Mouse (Mus musculus) neural tube, embryonic 14.5 days (tissue): Measurements from ENCODE around the gene Zfp449. TPM values are rescaled to one million over a fixed set of nuclear protein-coding genes. Genes with fewer than 3 reads are reported as not detected.

ENCODE experiments used
- ATAC-seq: fragments of 200-750 bp; cut with Nextera tagmentation; 2 replicates; pipeline ENCODE4 v1.8.0; 2017; ENCODE audit warnings: low read depth, mild to moderate bottlenecking, moderate TSS enrichment, moderate library complexity
- H3K27ac ChIP-seq: fragments of 300-500 bp; sonication (generic); 2 replicates; pipeline ENCODE4 v1.5.1; 2014; ENCODE audit warnings: low read depth, mild to moderate bottlenecking, control low read depth, low read length, moderate library complexity, mixed read lengths
- H3K27me3 ChIP-seq: fragments of 300-500 bp; sonication (generic); 2 replicates; pipeline ENCODE4 v1.6.1; 2014; ENCODE audit warnings: low read length; ENCODE audit not compliant: control insufficient read depth, insufficient read depth
- H3K36me3 ChIP-seq: fragments of 300-500 bp; sonication (generic); 2 replicates; pipeline ENCODE4 v1.6.1; 2014; ENCODE audit warnings: low read length, mixed read lengths; ENCODE audit not compliant: control insufficient read depth, insufficient read depth
- H3K4me1 ChIP-seq: fragments of 300-500 bp; sonication (generic); 2 replicates; pipeline ENCODE4 v1.6.1; 2014; ENCODE audit warnings: low read length; ENCODE audit not compliant: control insufficient read depth, insufficient read depth
- H3K4me2 ChIP-seq: fragments of 300-500 bp; sonication (generic); 2 replicates; pipeline ENCODE4 v1.6.1; 2014; ENCODE audit warnings: mild to moderate bottlenecking, low read depth, low read length, control low read depth
- H3K4me3 ChIP-seq: fragments of 300-500 bp; sonication (generic); 2 replicates; pipeline ENCODE4 v1.5.1; 2014; ENCODE audit warnings: low read depth, low read length, control low read depth, mixed read lengths
- H3K9ac ChIP-seq: fragments of 300-500 bp; sonication (generic); replicated peaks from 2 replicates; pipeline ENCODE4 v1.6.1; 2014; ENCODE audit warnings: low read depth, mild to moderate bottlenecking, control low read depth, low read length, mixed read lengths
- H3K9me3 ChIP-seq: fragments of 300-500 bp; sonication (generic); 2 replicates; pipeline ENCODE4 v1.6.1; 2016; ENCODE audit warnings: low read length; ENCODE audit not compliant: control insufficient read depth
- WGBS: fragments of 180-500 bp; shearing (Covaris S2); extraction: QIAGEN DNeasy Blood & Tissue Kit; methylation state at CpG from one replicate; pipeline ENCODE4 v1.1.7; 2014; 5-methylcytosine and 5-hydroxymethylcytosine counted together
- polyA plus RNA-seq: library from polyadenylated mRNA; unstranded; fragments of >200 nt; fragmentation: Nextera tagmentation; extraction: Ambion mirVana; gene quantifications from 2 replicates; pipeline ENCODE4 v1.2.1, GENCODE M21; 2014

Zfp449 gene
- polyA plus RNA-seq: 6.9 and 8.5 TPM in 2 replicates

GRCm38 (mm10) chrX:56346176-56346931 lies at the start of gene Zfp449:
Gene Zfp449, plus strand, starts transcription at chrX:56346400.
- Histone ChIP-seq H3K36me3 (no peaks in the 10 kb centered on the region), H3K4me2 (peak within 1 kb of the TSS; percentile 46), H3K27me3 (no peaks in the 10 kb centered on the region), H3K4me1 (no peaks in the 10 kb centered on the region), H3K4me3 (peak within 1 kb of the TSS; percentile 50), H3K9me3 (no peaks in the 10 kb centered on the region), H3K27ac (no peak within 1 kb of the TSS), H3K9ac (peak within 1 kb of the TSS; percentile 43)
- ATAC-seq: peak; percentile 99
- 17% methylated on average over 36 of the region's 39 CpGs for WGBS

- WGBS: 78% methylated on average over 5 of the region's 5 CpGs
- no peak overlapping the region for H3K9ac ChIP-seq
- no peaks in the 10 kb centered on the region for H3K4me1 ChIP-seq
- H3K4me2 ChIP-seq: no peak overlapping the region
- no peak overlapping the region for H3K4me3 ChIP-seq
- no peak for ATAC-seq
- H3K27me3 ChIP-seq: no peaks in the 10 kb centered on the region
- no peaks in the 10 kb centered on the region for H3K9me3 ChIP-seq
- no peaks in the 10 kb centered on the region for H3K36me3 ChIP-seq
- no peak overlapping the region for H3K27ac ChIP-seq
Observed at GRCm38 (mm10) chrX:56307597-56307996, 38.6 kb upstream of the Zfp449 start.

GRCm38 (mm10) chrX:56312813-56313212 lies 33.4 kb upstream of the Zfp449 start:
- Histone ChIP-seq H3K4me1 (no peaks in the 10 kb centered on the region), H3K9ac (no peak overlapping the region), H3K36me3 (no peaks in the 10 kb centered on the region), H3K4me2 (no peak overlapping the region), H3K27ac (no peak overlapping the region), H3K9me3 (no peaks in the 10 kb centered on the region), H3K4me3 (no peak overlapping the region), H3K27me3 (no peaks in the 10 kb centered on the region)
- ATAC-seq: no peak
- 83% methylated on average over 1 of the region's 1 CpGs for WGBS

DNA sequence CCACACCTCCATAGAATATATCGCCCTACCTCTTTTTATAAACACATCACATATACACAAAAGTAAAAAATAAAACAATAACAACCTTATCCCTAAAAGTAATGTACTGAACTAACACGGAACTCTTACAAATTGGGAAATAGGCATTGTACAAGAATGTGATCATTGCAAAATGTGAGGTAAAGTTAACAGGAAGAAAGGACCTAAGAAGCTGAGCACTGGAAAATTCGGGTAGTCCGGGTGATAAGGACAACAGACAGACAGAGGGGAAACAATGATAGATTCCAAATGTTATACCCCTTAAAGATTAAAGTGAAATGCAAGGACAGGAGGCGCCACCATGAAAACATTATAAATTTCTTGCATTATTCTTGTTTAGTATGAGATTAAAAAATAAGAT lies 24.1 kb upstream of the Zfp449 start:
- no peak overlapping the region for H3K27ac ChIP-seq
- H3K4me2 ChIP-seq: no peak overlapping the region
- no peaks in the 10 kb centered on the region for H3K9me3 ChIP-seq
- no peaks in the 10 kb centered on the region for H3K4me1 ChIP-seq
- H3K27me3 ChIP-seq: no peaks in the 10 kb centered on the region
- no peak for ATAC-seq
- no peak overlapping the region for H3K9ac ChIP-seq
- no peaks in the 10 kb centered on the region for H3K36me3 ChIP-seq
- WGBS: 91% methylated on average over 5 of the region's 5 CpGs
- H3K4me3 ChIP-seq: no peak overlapping the region

DNA sequence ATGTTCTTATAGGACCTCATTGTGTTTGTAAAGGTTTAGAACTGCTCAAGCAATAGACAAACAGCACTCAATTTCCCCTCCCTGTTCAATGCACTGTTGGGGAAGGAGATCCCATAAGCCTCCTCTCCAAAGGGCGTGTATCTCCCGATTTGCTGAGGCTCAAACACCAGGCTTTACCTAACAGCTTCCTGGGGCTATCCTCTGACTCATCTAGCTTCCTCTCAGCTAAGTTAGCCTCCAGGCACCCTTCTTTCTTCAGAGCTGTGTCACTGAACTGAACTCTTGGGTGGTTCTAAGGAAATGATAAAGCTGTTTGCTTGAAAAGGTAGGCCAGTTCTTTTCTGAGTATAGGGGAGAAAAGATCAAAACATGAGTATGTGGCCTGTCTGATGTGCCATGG lies 23.5 kb upstream of the Zfp449 start:
- ATAC-seq: no peak
- 86% methylated on average over 2 of the region's 2 CpGs for WGBS
- Histone ChIP-seq H3K4me2 (no peak overlapping the region), H3K27me3 (no peaks in the 10 kb centered on the region), H3K36me3 (no peaks in the 10 kb centered on the region), H3K9ac (no peak overlapping the region), H3K27ac (no peak overlapping the region), H3K4me1 (no peaks in the 10 kb centered on the region), H3K4me3 (no peak overlapping the region), H3K9me3 (no peaks in the 10 kb centered on the region)

GRCm38 (mm10) chrX:56332046-56332445 lies 14.2 kb upstream of the Zfp449 start:
- Histone ChIP-seq H3K9ac (no peak overlapping the region), H3K27me3 (no peaks in the 10 kb centered on the region)
- WGBS: 73% methylated on average over 3 of the region's 3 CpGs

GRCm38 (mm10) chrX:56340305-56340704 lies 5.9 kb upstream of the Zfp449 start:
- H3K9me3 ChIP-seq: no peaks in the 10 kb centered on the region
- no peaks in the 10 kb centered on the region for H3K4me1 ChIP-seq
- no peak for ATAC-seq
- H3K36me3 ChIP-seq: no peaks in the 10 kb centered on the region
- no peak overlapping the region for H3K4me2 ChIP-seq
- H3K27me3 ChIP-seq: no peaks in the 10 kb centered on the region
- no peak overlapping the region for H3K9ac ChIP-seq
- no peak overlapping the region for H3K4me3 ChIP-seq
- no peak overlapping the region for H3K27ac ChIP-seq

More at GRCm38 (mm10) chrX:56332046-56332445, 14.2 kb upstream of the Zfp449 start:
- no peak overlapping the region for H3K4me3 ChIP-seq
- H3K4me1 ChIP-seq: no peaks in the 10 kb centered on the region
- no peak overlapping the region for H3K4me2 ChIP-seq
- H3K36me3 ChIP-seq: no peaks in the 10 kb centered on the region
- H3K9me3 ChIP-seq: no peaks in the 10 kb centered on the region
- H3K27ac ChIP-seq: no peak overlapping the region
- ATAC-seq: no peak

GRCm38 (mm10) chrX:56342921-56343320 lies 3.3 kb upstream of the Zfp449 start:
- no peak overlapping the region for H3K4me2 ChIP-seq
- ATAC-seq: no peak
- no peaks in the 10 kb centered on the region for H3K9me3 ChIP-seq
- no peak overlapping the region for H3K9ac ChIP-seq
- no peaks in the 10 kb centered on the region for H3K27me3 ChIP-seq
- H3K27ac ChIP-seq: no peak overlapping the region
- H3K4me1 ChIP-seq: no peaks in the 10 kb centered on the region
- no peaks in the 10 kb centered on the region for H3K36me3 ChIP-seq
- H3K4me3 ChIP-seq: no peak overlapping the region
- 88% methylated on average over 3 of the region's 3 CpGs for WGBS

GRCm38 (mm10) chrX:56346932-56347253 lies 693 bp downstream of the Zfp449 start:
- 0 out of 2 replicates have a peak, but pooled peaks have one; percentile 26 for ATAC-seq
- WGBS: 35% methylated on average over 8 of the region's 8 CpGs
- Histone ChIP-seq H3K27me3 (no peaks in the 10 kb centered on the region), H3K4me1 (no peaks in the 10 kb centered on the region), H3K4me3 (peak overlapping the region; percentile 50), H3K4me2 (peak overlapping the region; percentile 46), H3K9ac (no peak overlapping the region), H3K36me3 (no peaks in the 10 kb centered on the region), H3K9me3 (no peaks in the 10 kb centered on the region), H3K27ac (no peak overlapping the region)
